Mouse (Mus musculus): ENCODE results near the gene Chtf18. TPM values are rescaled to one million over a fixed set of nuclear protein-coding genes. Genes with fewer than 3 reads are reported as not detected.
A peak's percentile ranks its signal among the peaks of the same experiment; 100 is the strongest.

Chtf18 gene
- total and polyA plus RNA-seq, 3 experiments, result 11.9 to 38.2 (median 24.8) TPM

DNA sequence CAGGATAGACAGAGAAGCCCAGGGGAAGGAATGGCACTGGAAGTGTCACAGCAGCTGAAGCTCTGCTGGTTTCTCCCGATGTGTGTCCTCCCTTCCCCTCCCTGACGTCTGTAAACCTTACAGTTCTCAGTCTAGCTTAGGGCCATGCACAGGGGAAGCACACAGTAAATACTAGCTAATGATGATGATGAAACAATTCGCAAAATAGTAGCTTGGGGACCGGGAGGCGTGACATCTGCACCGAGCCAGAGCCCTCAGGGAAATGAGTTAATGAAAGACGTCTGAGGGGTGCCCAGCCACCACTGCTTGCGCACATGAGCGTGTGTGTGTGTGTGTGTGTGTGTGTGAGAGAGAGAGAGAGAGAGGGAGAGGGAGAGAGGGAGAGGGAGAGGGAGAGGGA is 42.1 kb upstream of the Chtf18 start:
- peaks cover 3 to 7% of the 10 kb centered on the region in 2 experiments for H3K4me1 ChIP-seq (ENCODE audit: control insufficient read depth in 1 of 2, insufficient read depth in 2 of 2)
- in situ Hi-C loops (cut with MboI; ENCODE audit: low pct_ligation_motif_present, low pct_unique_long_range_greater_than_20kb, low sequenced_read_pairs) (no loop called here), dilution Hi-C loops (cut with MboI; ENCODE audit: extremely low pct_ligation_motif_present, extremely low pct_unique_long_range_greater_than_20kb, low sequenced_read_pairs) (no loop called here)
- DNase-seq (ENCODE audit: extremely low read depth), result no peak
- H3K9ac ChIP-seq (ENCODE audit: insufficient read depth, low read depth), result peak overlapping the region; percentile 8
- no peaks in the 10 kb centered on the region for H3K36me3 ChIP-seq (replicated peaks in 1 of 2; ENCODE audit: control insufficient read depth in 1 of 2, insufficient read depth in 1 of 2, low read length in 1 of 2)
- H3K27me3 ChIP-seq (replicated peaks), result peaks cover 66% of the 10 kb centered on the region
- H3K79me2 ChIP-seq (replicated peaks; ENCODE audit: control insufficient read depth, extremely low read depth, insufficient read depth, poor library complexity, severe bottlenecking), result 0 out of 2 replicates have a peak, but pooled peaks cover 3% of the 10 kb centered on the region
- no peak overlapping the region for H3K4me3 ChIP-seq (replicated peaks in 1 of 3; ENCODE audit: low read depth in 2 of 3, low read length in 2 of 3, poor library complexity in 1 of 3)
- H3K9me3 ChIP-seq (replicated peaks; ENCODE audit: low read length), result no peaks in the 10 kb centered on the region
- no peak for TF ChIP-seq NRF1 (IDR thresholded peaks at IDR 0.05; ENCODE audit: low read depth, low read length)
- TF ChIP-seq HCFC1 (IDR thresholded peaks at IDR 0.05; ENCODE audit: low read depth, low read length), result no peak
- H3K27ac ChIP-seq (ENCODE audit: insufficient read depth, low read depth), result peak overlapping the region; percentile 30; the same call in 1 of the 2 replicates
- peak overlapping the region; percentile 57 for H3K4me2 ChIP-seq (ENCODE audit: insufficient read depth, low read depth, poor library complexity, severe bottlenecking)

DNA sequence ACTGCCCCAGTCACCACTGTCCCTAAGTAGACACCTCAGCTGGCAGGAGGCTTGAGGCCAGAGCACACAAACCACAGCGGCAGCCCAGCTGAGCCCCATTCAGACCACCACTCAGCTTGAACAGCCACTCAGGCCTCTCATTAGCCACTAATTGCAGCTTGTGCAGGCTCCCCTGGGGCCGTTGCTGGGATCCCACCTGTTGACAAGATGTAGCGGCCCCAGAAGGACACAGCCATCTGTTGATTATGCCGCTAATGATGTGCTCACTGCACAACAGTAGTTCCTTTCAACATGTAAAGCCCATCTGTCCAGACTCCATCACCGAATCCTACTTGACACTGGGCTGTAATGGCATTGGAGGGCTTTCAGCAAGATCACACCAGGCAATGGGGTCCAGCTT is 38.7 kb upstream of the Chtf18 start:
- H3K4me1 ChIP-seq (ENCODE audit: control insufficient read depth in 1 of 2, insufficient read depth in 2 of 2), result peaks cover 0 to 7% of the 10 kb centered on the region in 2 experiments; a peak in 2 of 4 replicates
- no peak overlapping the region for H3K27ac ChIP-seq (ENCODE audit: insufficient read depth, low read depth)
- no peaks in the 10 kb centered on the region for H3K36me3 ChIP-seq (replicated peaks in 1 of 2; ENCODE audit: control insufficient read depth in 1 of 2, insufficient read depth in 1 of 2, low read length in 1 of 2)
- no peak overlapping the region for H3K9ac ChIP-seq (ENCODE audit: insufficient read depth, low read depth)
- H3K4me3 ChIP-seq (replicated peaks in 1 of 3; ENCODE audit: low read depth in 2 of 3, low read length in 2 of 3, poor library complexity in 1 of 3), result no peak overlapping the region
- in situ Hi-C loops (cut with MboI; ENCODE audit: low pct_ligation_motif_present, low pct_unique_long_range_greater_than_20kb, low sequenced_read_pairs) (no loop called here), dilution Hi-C loops (cut with MboI; ENCODE audit: extremely low pct_ligation_motif_present, extremely low pct_unique_long_range_greater_than_20kb, low sequenced_read_pairs) (no loop called here)
- H3K79me2 ChIP-seq (replicated peaks; ENCODE audit: control insufficient read depth, extremely low read depth, insufficient read depth, poor library complexity, severe bottlenecking), result no peaks in the 10 kb centered on the region
- peaks cover 78% of the 10 kb centered on the region for H3K27me3 ChIP-seq (replicated peaks)
- no peak overlapping the region for H3K4me2 ChIP-seq (ENCODE audit: insufficient read depth, low read depth, poor library complexity, severe bottlenecking)
- H3K9me3 ChIP-seq (replicated peaks; ENCODE audit: low read length), result no peaks in the 10 kb centered on the region
- DNase-seq (ENCODE audit: extremely low read depth), result no peak
- TF ChIP-seq EP300 (IDR thresholded peaks at IDR 0.05; ENCODE audit: low read length) (no peak), KAT2A (IDR thresholded peaks at IDR 0.05; ENCODE audit: insufficient replicate concordance, low read length) (no peak), MAZ (IDR thresholded peaks at IDR 0.05; ENCODE audit: low read depth, low read length) (no peak), CTCF (conservative IDR thresholded peaks at IDR 0.05 in 1 of 2, IDR thresholded peaks at IDR 0.05 in 1 of 2; ENCODE audit: low read depth in 2 of 2, low read length in 2 of 2) (no peak), ZC3H11A (IDR thresholded peaks at IDR 0.05; ENCODE audit: low read depth, low read length) (no peak), POLR2AphosphoS2 (IDR thresholded peaks at IDR 0.05; ENCODE audit: low read depth, low read length) (no peak), TCF12 (IDR thresholded peaks at IDR 0.05; ENCODE audit: low read depth, low read length) (no peak), HCFC1 (IDR thresholded peaks at IDR 0.05; ENCODE audit: low read depth, low read length) (no peak), ZNF384 (IDR thresholded peaks at IDR 0.05; ENCODE audit: low read depth, low read length) (no peak), MAX (IDR thresholded peaks at IDR 0.05; ENCODE audit: low read length) (no peak), GABPA (IDR thresholded peaks at IDR 0.05; ENCODE audit: insufficient replicate concordance, low read depth, low read length) (no peak), CHD1 (IDR thresholded peaks at IDR 0.05; ENCODE audit: low read depth, low read length) (no peak), MEF2A (IDR thresholded peaks at IDR 0.05; ENCODE audit: borderline replicate concordance, low read depth, low read length) (no peak), E2F4 (IDR thresholded peaks at IDR 0.05; ENCODE audit: insufficient replicate concordance, low read depth, low read length) (no peak), POLR2A (IDR thresholded peaks at IDR 0.05; ENCODE audit: low read depth, low read length) (no peak), NELFE (IDR thresholded peaks at IDR 0.05; ENCODE audit: low read depth, low read length) (no peak), UBTF (IDR thresholded peaks at IDR 0.05; ENCODE audit: low read depth, low read length) (no peak), SMC3 (IDR thresholded peaks at IDR 0.05; ENCODE audit: low read depth, low read length) (no peak), USF1 (IDR thresholded peaks at IDR 0.05; ENCODE audit: low read depth, low read length) (no peak)

Measured in CH12.LX (cell line).